In genomic region chr10:53179109-53179508, GRCm38 (mm10) we compare ENCODE assay signal across 18 mouse cellular contexts.
A peak's percentile ranks its signal among the peaks of the same experiment; 100 is the strongest.
DNase-seq lines count a peak whose midpoint lies in the region; ATAC-seq and TF ChIP-seq lines count a peak whose summit lies in the region.
"Had no signal": no experiment of that assay in that cellular context is flagged by ENCODE, and none has a peak within 500 bp of the region (broad histone marks: within the 10 kb centered on the region; RNA-seq: fewer than 3 reads in every experiment).

No protein-coding gene starts in this region.

- ATAC-seq in limb, embryonic 14.5 days (ENCODE audit: low FRiP score, low read depth), result no peak
- peak; percentile 42; the same call in 1 of the 2 replicates for ATAC-seq in heart, embryonic 14.5 days (ENCODE audit: insufficient number of reproducible peaks, insufficient read depth, low FRiP score, low read depth)
- no peak for ATAC-seq in liver, postnatal 0 days
- ATAC-seq: forebrain, embryonic 16.5 days; intestine, embryonic 16.5 days; midbrain, embryonic 16.5 days had no signal

- 59% methylated on average over 6 of the region's 6 CpGs for WGBS in limb, embryonic 14.5 days
- WGBS in limb, embryonic 10.5 days, result 54% methylated on average over 6 of the region's 6 CpGs
- 18% methylated on average over 6 of the region's 6 CpGs for WGBS in heart, embryonic 14.5 days
- 61% methylated on average over 6 of the region's 6 CpGs for WGBS in liver, postnatal 0 days (ENCODE audit: insufficient replicate concordance)

- no peaks in the 10 kb centered on the region; the same call in none of the 2 replicates for H3K4me1 ChIP-seq in limb, embryonic 14.5 days (ENCODE audit: control insufficient read depth, insufficient read depth, low read length)
- peaks cover 34% of the 10 kb centered on the region for H3K4me1 ChIP-seq in limb, embryonic 10.5 days
- H3K4me1 ChIP-seq in heart, embryonic 14.5 days (ENCODE audit: control insufficient read depth in 2 of 2, insufficient read depth in 2 of 2, low read length in 2 of 2), result peaks cover 23 to 47% of the 10 kb centered on the region in 2 experiments
- no peaks in the 10 kb centered on the region for H3K4me1 ChIP-seq in liver, postnatal 0 days (ENCODE audit: insufficient read depth)
- H3K4me1 ChIP-seq: hindbrain, embryonic 12.5 days had no signal

- no peak overlapping the region for H3K4me3 ChIP-seq in limb, embryonic 14.5 days (replicated peaks; ENCODE audit: low read length)
- H3K4me3 ChIP-seq in limb, embryonic 10.5 days, result no peak overlapping the region
- H3K4me3 ChIP-seq in heart, embryonic 14.5 days (ENCODE audit: control insufficient read depth in 1 of 2, insufficient read depth in 1 of 2, low read depth in 1 of 2, low read length in 2 of 2), result no peak overlapping the region
- no peak overlapping the region for H3K4me3 ChIP-seq in liver, postnatal 0 days (ENCODE audit: low read depth, low read length)
- H3K4me3 ChIP-seq: hindbrain, embryonic 12.5 days; megakaryocyte, embryonic 14.5 days had no signal

- no peak overlapping the region for H3K27ac ChIP-seq in limb, embryonic 14.5 days (replicated peaks; ENCODE audit: low read depth, low read length)
- no peak overlapping the region for H3K27ac ChIP-seq in limb, embryonic 10.5 days
- H3K27ac ChIP-seq in heart, embryonic 14.5 days (replicated peaks in 1 of 2; ENCODE audit: control insufficient read depth in 1 of 2, insufficient read depth in 1 of 2, low read depth in 2 of 2, low read length in 2 of 2), result peak overlapping the region; percentile 89 to 91
- H3K27ac ChIP-seq in liver, postnatal 0 days (ENCODE audit: low read depth), result no peak overlapping the region
- H3K27ac ChIP-seq: hindbrain, embryonic 12.5 days; liver, embryonic 14.5 days had no signal

- H3K9me3 ChIP-seq in limb, embryonic 14.5 days (ENCODE audit: control insufficient read depth, low read length), result no peaks in the 10 kb centered on the region
- H3K9me3 ChIP-seq in limb, embryonic 10.5 days (replicated peaks), result no peaks in the 10 kb centered on the region
- H3K9me3 ChIP-seq in heart, embryonic 14.5 days (ENCODE audit: control insufficient read depth, low read length), result no peaks in the 10 kb centered on the region
- no peaks in the 10 kb centered on the region for H3K9me3 ChIP-seq in liver, postnatal 0 days (ENCODE audit: low read length)
- H3K9me3 ChIP-seq: hindbrain, embryonic 12.5 days; megakaryocyte, embryonic 14.5 days had no signal

- no peaks in the 10 kb centered on the region for H3K36me3 ChIP-seq in limb, embryonic 14.5 days (ENCODE audit: control insufficient read depth, insufficient read depth, low read length)
- no peaks in the 10 kb centered on the region for H3K36me3 ChIP-seq in limb, embryonic 10.5 days
- no peaks in the 10 kb centered on the region for H3K36me3 ChIP-seq in heart, embryonic 14.5 days (ENCODE audit: control insufficient read depth, insufficient read depth, low read length)
- H3K36me3 ChIP-seq in liver, postnatal 0 days (replicated peaks; ENCODE audit: insufficient read depth, low read length), result no peaks in the 10 kb centered on the region
- H3K36me3 ChIP-seq: hindbrain, embryonic 12.5 days had no signal

- H3K9ac ChIP-seq in limb, embryonic 14.5 days (ENCODE audit: low read depth, low read length, severe bottlenecking), result no peak overlapping the region
- H3K9ac ChIP-seq in heart, embryonic 14.5 days (ENCODE audit: low read length), result no peak overlapping the region
- no peak overlapping the region for H3K9ac ChIP-seq in liver, postnatal 0 days (replicated peaks)
- H3K9ac ChIP-seq: hindbrain, embryonic 12.5 days; liver, embryonic 14.5 days had no signal

- no peak for TF ChIP-seq POLR2A in limb, embryonic 14.5 days (IDR thresholded peaks at IDR 0.05; ENCODE audit: borderline replicate concordance, extremely low read depth, insufficient read depth, insufficient read length)

- no peak overlapping the region for H3K4me2 ChIP-seq in limb, embryonic 14.5 days (replicated peaks; ENCODE audit: low read depth, low read length, severe bottlenecking)
- H3K4me2 ChIP-seq in heart, embryonic 14.5 days (ENCODE audit: low read length), result no peak overlapping the region
- no peak overlapping the region for H3K4me2 ChIP-seq in liver, postnatal 0 days (ENCODE audit: low read depth, low read length)
- H3K4me2 ChIP-seq: hindbrain, embryonic 12.5 days had no signal

- DNase-seq in adrenal gland, adult 2 months, result peak; percentile 32
- no peak for DNase-seq in adrenal gland, adult 8-10 months
- DNase-seq in limb, embryonic 14.5 days (ENCODE audit: low spot score), result peak; percentile 2
- no peak for DNase-seq in limb, embryonic 10.5 days (ENCODE audit: low spot score)
- no peak for DNase-seq in liver, postnatal 0 days
- DNase-seq in thymus, postnatal 14 days, result no peak
- DNase-seq in thymus, postnatal 10 days (ENCODE audit: low spot score in 2 of 2), result no peak
- DNase-seq: cerebellum, postnatal 36 days; lung, postnatal 10 days; right cerebral cortex, postnatal 4 days; thymus, adult 18-20 months had no signal

- no peak for TF ChIP-seq EP300 in liver, postnatal 0 days (IDR thresholded peaks at IDR 0.05; ENCODE audit: low read depth)

- TF ChIP-seq CTCF in liver, postnatal 0 days (IDR thresholded peaks at IDR 0.05; ENCODE audit: low read depth), result no peak

- H3K27me3 ChIP-seq in limb, embryonic 14.5 days (ENCODE audit: control insufficient read depth, insufficient read depth, low read length), result no peaks in the 10 kb centered on the region
- no peaks in the 10 kb centered on the region for H3K27me3 ChIP-seq in limb, embryonic 10.5 days (ENCODE audit: low read depth, poor library complexity, severe bottlenecking)
- no peaks in the 10 kb centered on the region for H3K27me3 ChIP-seq in heart, embryonic 14.5 days (ENCODE audit: control insufficient read depth, insufficient read depth, low read length)
- H3K27me3 ChIP-seq in liver, postnatal 0 days (ENCODE audit: insufficient read depth, low read length), result no peaks in the 10 kb centered on the region
- H3K27me3 ChIP-seq: hindbrain, embryonic 12.5 days; megakaryocyte, embryonic 14.5 days had no signal

Comparison
In these comparisons a context has a peak if more than half of its experiments do, and no peak if none do; other contexts are left out.
1. DNase-seq: peak in adrenal gland, adult 2 months (single experiment) and limb, embryonic 14.5 days (single experiment); none in adrenal gland, adult 8-10 months (single experiment), limb, embryonic 10.5 days (single experiment), liver, postnatal 0 days (single experiment), thymus, postnatal 14 days (single experiment) and thymus, postnatal 10 days (0 of 2).
2. H3K27ac ChIP-seq: peak in heart, embryonic 14.5 days (2 of 2); none in limb, embryonic 14.5 days (single experiment), limb, embryonic 10.5 days (single experiment) and liver, postnatal 0 days (single experiment).